Mouse (Mus musculus) NIH3T3 (cell line): ENCODE results near the gene Hsd11b2.
A peak's percentile ranks its signal among the peaks of the same experiment; 100 is the strongest.

Experiments
- DNase-seq: peaks from one replicate; pipeline ENCODE4 v3.0.0-alpha.2; 2012; ENCODE audit warnings: low read depth

The Hsd11b2 gene

GRCm38 (mm10) chr8:105518436-105519313 is at the start of gene Hsd11b2:
Gene Hsd11b2, plus strand, starts transcription at chr8:105518755.
- no peak for DNase-seq

- peak; percentile 35 for DNase-seq
Measured at GRCm38 (mm10) chr8:105469041-105469695, 49.4 kb upstream of the Hsd11b2 start.

GRCm38 (mm10) chr8:105469816-105470215 is 48.7 kb upstream of the Hsd11b2 start:
- no peak for DNase-seq

GRCm38 (mm10) chr8:105470262-105470661 is 48.3 kb upstream of the Hsd11b2 start:
- no peak for DNase-seq

GRCm38 (mm10) chr8:105470681-105471313 is 47.8 kb upstream of the Hsd11b2 start:
- DNase-seq, result no peak

- no peak for DNase-seq
Measured at GRCm38 (mm10) chr8:105471314-105472015, 47.1 kb upstream of the Hsd11b2 start, which contains the start of gene Tppp3. Gene Tppp3, minus strand, starts transcription at chr8:105471526.

- DNase-seq, result no peak
Measured at GRCm38 (mm10) chr8:105472414-105472932, 46.1 kb upstream of the Hsd11b2 start.

GRCm38 (mm10) chr8:105472983-105473382 is 45.6 kb upstream of the Hsd11b2 start:
- no peak for DNase-seq

- DNase-seq, result no peak
Measured at GRCm38 (mm10) chr8:105473816-105474606, 44.5 kb upstream of the Hsd11b2 start.

- no peak for DNase-seq
Measured at GRCm38 (mm10) chr8:105474680-105475079, 43.9 kb upstream of the Hsd11b2 start.

GRCm38 (mm10) chr8:105475254-105475653 is 43.3 kb upstream of the Hsd11b2 start:
- DNase-seq, result no peak

- no peak for DNase-seq
Measured at GRCm38 (mm10) chr8:105475742-105476141, 42.8 kb upstream of the Hsd11b2 start.

- no peak for DNase-seq
Measured at GRCm38 (mm10) chr8:105476161-105476560, 42.4 kb upstream of the Hsd11b2 start.

- peak; percentile 38 for DNase-seq
Measured at GRCm38 (mm10) chr8:105476628-105477413, 41.7 kb upstream of the Hsd11b2 start.

- no peak for DNase-seq
Measured at GRCm38 (mm10) chr8:105477792-105478191, 40.8 kb upstream of the Hsd11b2 start.

GRCm38 (mm10) chr8:105481013-105481412 is 37.5 kb upstream of the Hsd11b2 start:
- DNase-seq, result peak; percentile 18

- DNase-seq, result peak; percentile 71
Measured at GRCm38 (mm10) chr8:105481453-105481852, 37.1 kb upstream of the Hsd11b2 start.

GRCm38 (mm10) chr8:105482123-105482522 is 36.4 kb upstream of the Hsd11b2 start:
- no peak for DNase-seq

GRCm38 (mm10) chr8:105483212-105484029 is 35.1 kb upstream of the Hsd11b2 start:
- peak; percentile 89 for DNase-seq
